Mouse (Mus musculus) adrenal gland (tissue): ENCODE data around the gene Hmx3.

Experiments
- intact Hi-C: fragments of 180-260 bp; cut with DNase I; formaldehyde crosslinking; loops from one replicate; pipeline ENCODE4 v1.15.1; 2025

Gene Hmx3

DNA sequence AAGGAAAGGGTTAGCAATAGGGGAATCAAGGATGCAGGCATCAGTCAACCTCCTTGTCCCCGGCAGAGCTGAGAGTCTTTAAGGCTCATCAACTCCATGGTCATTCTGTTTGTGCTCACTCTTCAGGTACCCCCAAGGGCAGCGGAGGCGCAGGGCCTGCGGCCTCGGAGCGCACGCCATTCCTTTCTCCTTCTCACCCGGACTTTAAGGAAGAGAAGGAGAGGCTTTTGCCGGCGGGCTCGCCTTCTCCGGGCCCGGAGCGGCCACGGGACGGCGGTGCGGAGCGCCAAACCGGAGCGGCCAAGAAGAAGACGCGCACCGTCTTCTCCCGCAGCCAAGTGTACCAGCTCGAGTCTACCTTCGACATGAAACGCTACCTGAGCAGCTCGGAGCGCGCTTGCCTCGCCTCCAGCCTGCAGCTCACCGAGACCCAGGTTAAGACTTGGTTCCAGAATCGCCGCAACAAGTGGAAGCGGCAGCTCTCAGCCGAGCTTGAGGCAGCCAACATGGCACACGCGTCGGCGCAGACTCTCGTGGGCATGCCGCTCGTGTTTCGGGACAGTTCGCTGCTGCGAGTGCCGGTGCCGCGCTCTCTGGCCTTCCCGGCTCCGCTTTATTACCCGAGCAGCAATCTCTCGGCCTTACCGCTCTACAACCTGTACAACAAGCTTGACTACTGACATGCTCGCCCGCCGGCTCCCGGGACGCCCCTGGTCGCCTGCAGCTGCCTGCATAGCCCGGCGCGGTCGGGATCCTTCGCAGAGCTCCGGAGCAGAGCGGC is 12.8 kb downstream of the Hmx3 start:
- intact Hi-C loops, result no loop called here

DNA sequence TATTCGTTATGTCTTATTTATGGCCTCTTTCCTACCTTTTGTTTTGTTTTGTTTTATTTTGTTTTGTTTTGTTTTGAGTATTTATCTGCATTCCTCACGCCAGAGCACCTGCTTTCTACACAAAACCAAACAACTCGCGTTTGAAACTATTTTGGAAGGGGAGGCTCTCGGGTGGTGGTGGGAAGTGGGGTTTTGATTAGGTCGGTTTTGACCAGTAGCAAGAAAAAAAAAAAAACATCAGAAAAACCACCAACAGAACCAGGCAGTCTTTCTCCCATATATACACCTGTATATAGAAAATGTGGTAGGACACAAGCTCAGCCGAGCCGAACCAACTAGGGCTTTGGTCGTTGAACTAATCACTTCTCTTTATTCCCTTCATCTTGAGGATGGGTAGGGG is 13.4 kb downstream of the Hmx3 start:
- intact Hi-C loops, result no loop called here

DNA sequence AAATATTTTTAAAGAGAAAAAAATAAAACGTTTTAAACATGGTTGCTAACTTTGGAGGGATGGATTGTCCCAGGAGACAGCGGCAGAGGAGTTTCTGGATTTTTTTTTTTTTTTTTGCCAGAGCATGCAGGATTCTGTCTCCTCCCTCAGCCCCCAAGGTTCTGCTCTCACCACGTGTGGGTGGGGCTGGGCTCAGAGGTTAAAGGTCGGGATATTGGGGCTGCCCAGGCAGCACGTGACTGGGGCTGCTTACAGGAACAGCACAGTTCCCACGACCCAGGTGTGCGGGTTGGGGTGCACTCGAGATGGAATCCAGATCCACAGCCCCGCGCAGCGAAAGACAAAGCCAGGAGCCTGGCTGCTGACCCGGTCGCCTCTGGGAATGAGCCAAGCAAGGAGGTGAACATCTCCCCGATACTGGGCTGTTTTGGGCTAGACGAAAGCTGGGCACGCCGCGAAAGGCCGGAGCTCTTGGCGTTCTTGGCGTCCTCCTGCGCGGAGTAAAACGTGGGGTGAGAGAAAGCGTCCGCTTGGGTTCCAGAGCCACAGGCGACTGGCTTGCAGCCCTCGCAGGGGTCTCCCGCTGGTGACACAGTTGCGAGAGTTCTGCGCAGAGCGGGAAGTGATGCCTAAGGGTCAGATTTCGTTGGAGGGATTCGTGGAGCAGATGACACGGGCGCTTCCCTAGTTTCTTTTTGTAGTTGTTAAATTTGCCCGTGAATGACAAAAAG is 14.0 kb downstream of the Hmx3 start:
- intact Hi-C loops, result no loop called here

DNA sequence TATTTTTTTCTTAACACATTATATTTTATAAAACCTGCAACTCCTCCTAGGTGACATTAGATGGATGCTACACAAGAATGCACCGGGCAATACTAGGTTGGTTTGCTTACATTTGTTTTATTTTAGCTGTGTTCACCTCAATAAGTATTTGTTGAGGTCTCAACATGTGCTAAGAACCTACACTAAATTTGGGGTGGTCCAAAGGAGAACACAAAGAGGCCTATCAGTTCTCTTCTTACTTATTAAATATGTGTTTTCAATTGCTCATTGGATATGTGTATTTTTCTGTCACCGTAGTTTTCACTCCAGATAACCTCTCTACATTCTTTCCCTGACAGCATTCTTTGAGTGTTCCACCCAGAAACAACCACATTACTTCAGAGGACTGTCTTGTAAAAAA is 15.1 kb downstream of the Hmx3 start:
- intact Hi-C loops, result no loop called here

DNA sequence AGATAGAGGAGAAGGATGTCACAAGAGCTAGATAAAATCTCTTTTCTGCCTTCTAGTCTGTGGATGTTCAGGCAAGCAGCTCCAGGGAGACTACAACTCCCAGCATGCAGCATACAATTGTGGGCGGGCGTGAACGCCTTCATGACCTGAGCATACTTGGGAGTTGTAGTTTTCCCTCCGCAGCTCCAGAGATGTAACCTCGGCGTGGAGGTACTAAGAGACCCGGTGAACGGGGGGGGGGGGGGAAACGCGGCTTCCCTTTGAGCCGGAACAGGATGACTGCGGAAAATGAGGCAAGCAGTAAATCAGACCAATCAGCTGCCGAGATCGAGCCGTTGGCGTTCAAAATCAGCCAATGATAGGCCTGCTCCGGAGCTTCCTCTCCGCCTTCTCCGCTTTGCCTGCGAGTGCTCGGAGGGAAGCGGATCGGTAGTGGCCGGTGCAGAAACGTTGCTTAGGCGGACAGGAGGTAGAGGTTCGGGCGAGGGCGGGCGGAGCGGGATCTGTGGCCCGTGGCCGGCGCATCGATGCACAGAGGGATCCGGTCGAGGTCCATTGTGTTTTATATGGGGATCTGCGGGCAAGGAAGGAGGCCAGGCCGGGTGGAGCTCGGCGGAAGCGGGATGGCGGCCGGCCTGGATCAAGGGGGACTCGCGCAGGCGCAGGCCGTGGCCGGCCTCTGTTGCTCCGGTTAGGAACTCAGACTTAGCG is 17.5 kb downstream of the Hmx3 start, which contains the start of gene Bub3:
Gene Bub3 (plus strand): TSS at position 237 of the 711 bp plus-strand sequence.
- intact Hi-C loops, result no loop called here

DNA sequence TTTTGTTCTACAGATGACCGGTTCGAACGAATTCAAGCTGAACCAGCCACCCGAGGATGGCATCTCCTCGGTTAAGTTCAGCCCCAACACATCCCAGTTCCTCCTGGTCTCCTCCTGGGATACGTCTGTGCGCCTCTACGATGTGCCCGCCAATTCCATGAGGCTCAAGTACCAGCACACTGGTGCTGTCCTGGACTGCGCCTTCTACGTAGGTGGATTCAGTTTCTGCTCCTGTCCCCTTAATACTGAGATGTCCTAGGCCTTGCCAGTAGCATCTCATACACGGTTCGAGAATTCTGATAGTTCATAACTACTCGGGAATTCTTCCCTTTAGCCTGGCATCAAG is 18.0 kb downstream of the Hmx3 start:
- intact Hi-C loops, result no loop called here

DNA sequence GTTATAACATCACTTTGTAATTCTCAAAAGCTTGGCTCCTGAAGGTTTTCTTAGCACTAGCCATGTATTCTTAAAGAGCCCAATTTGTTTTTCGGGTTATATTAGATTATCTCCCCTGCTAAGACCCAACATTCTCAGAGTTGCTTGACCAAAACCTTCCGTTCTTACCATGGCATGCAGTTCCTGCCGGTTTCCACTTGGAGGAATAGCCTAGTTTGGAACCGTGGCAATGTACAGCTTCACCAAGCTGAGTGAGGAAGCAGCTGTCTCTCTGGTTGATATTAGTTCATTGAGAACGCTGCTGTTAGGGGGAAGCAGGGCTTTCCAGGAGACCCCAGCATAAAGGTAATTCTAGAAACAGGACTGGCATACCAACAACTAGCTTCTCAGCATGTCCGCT is 32.6 kb downstream of the Hmx3 start:
- intact Hi-C loops, result no loop called here

DNA sequence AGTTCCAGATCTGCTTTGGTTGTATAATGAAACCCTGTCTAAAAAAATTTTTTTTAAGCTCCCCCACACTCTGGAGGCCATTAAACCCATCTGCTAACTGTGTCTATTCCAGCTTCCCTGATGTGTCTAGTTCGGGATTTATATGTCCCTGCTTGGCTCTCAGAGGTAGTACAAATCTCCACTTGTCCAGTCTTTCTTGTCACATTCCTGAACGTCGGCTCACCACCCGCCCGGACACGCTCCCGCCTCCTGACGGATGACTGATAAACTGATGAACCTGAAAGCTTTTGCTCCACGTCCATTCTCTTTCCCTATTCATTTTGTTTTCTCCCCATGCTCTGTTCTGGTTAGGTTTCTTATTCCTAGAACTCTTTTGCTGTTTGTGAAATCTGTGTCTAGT is 39.5 kb downstream of the Hmx3 start:
- intact Hi-C loops, result no loop called here

DNA sequence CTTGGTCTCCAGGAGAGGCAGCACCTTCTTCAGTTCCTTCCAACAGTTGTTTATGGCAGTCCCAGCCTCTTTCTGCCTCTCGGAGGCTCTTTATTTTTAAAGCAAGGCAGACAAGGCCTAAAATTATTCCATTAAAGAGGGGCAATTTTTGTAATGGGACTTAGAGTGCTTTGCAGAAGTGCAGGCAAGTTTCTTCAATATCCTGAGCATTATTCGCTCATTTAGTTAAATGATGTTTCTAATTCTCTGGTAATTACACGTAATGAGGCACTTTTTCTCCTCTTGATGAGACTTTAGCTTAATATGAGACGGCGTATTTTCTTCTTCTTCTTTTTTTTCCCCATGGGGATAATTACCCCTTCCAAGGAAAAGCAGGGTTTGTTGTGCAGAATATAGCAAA is 42.9 kb downstream of the Hmx3 start:
- intact Hi-C loops, result no loop called here
